Mouse (Mus musculus): ENCODE results near the gene Dnaaf3. TPM values are rescaled to one million over a fixed set of nuclear protein-coding genes. Genes with fewer than 3 reads are reported as not detected.

Dnaaf3 gene
- polyA plus RNA-seq, 1 experiment from 2014 or later, result 0.57 TPM

DNA sequence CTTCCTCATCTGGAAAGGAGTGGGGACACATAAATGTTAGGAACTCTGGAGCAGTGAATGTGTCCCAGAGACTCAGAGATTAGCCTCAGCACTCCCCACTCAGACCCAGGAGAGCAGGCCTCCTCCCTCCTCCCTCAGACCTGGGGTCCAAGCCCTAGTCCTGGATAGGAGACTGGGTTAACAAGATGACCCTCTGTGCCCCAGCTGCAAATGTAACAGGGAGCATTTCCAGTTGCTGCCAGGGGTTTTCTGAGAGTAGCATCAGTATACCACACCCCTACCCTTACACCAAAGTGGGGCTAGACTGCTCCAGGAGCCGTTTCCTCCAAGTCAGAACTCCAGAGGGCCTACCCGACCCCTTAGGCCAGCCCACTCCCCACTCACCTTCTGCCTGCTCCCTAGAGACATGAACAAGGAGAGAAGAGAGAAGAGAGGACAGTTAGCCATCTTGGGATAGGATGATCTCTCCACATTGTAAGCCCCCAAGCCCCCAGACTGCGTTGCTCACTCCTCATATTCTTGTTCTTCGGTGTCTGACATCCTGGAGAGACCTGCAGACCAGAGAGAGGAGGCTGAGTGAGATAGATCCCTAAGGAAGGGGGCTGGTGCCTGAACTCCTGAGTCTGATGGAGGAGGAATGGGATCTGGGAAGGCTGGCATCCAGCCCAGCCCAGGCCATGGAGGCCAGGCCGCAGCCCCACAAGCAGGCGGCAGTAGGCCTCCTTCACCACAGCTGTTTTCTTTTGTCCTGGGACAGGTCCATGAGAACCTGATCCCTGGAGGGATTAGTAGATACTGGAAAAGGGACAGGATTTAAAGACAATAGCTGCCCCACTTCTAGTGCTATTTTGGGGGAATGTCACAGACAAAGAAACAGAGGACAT is 18.2 kb downstream of the Dnaaf3 start:
- ATAC-seq (replicated peaks; ENCODE audit: low FRiP score, low TSS enrichment, low read depth) (no peak), DNase-seq (ENCODE audit: low spot score) (no peak)
- 53% methylated on average over 6 of the region's 6 CpGs for WGBS
- H3K4me3 ChIP-seq (ENCODE audit: low read depth, low read length), result no peak overlapping the region
- no peaks in the 10 kb centered on the region for H3K27me3 ChIP-seq (replicated peaks; ENCODE audit: control insufficient read depth, insufficient read depth, low read length)
- no peaks in the 10 kb centered on the region for H3K36me3 ChIP-seq (ENCODE audit: control insufficient read depth, insufficient read depth, low read length)
- H3K27ac ChIP-seq (ENCODE audit: low read depth), result peak overlapping the region; percentile 57; the same call in 1 of the 2 replicates
- H3K4me1 ChIP-seq (replicated peaks; ENCODE audit: control insufficient read depth, insufficient read depth, low read length), result peaks cover 26% of the 10 kb centered on the region
- H3K9ac ChIP-seq (ENCODE audit: low read length), result no peak overlapping the region
- H3K4me2 ChIP-seq (ENCODE audit: low read length), result peak overlapping the region; percentile 15; the same call in 1 of the 2 replicates
- H3K9me3 ChIP-seq (ENCODE audit: control insufficient read depth, low read length), result no peaks in the 10 kb centered on the region

GRCm38 (mm10) chr7:4513236-4513635 is 19.0 kb downstream of the Dnaaf3 start:
- peak overlapping the region; percentile 11; the same call in 1 of the 2 replicates for H3K4me2 ChIP-seq (ENCODE audit: low read length)
- H3K27ac ChIP-seq (ENCODE audit: low read depth), result no peak overlapping the region; the same call in 1 of the 2 replicates
- 31% methylated on average over 13 of the region's 13 CpGs for WGBS
- no peaks in the 10 kb centered on the region for H3K27me3 ChIP-seq (replicated peaks; ENCODE audit: control insufficient read depth, insufficient read depth, low read length)
- DNase-seq (ENCODE audit: low spot score), result no peak
- ATAC-seq (replicated peaks; ENCODE audit: low FRiP score, low TSS enrichment, low read depth), result no peak
- no peaks in the 10 kb centered on the region for H3K36me3 ChIP-seq (ENCODE audit: control insufficient read depth, insufficient read depth, low read length)
- no peaks in the 10 kb centered on the region for H3K9me3 ChIP-seq (ENCODE audit: control insufficient read depth, low read length)
- no peak overlapping the region for H3K4me3 ChIP-seq (ENCODE audit: low read depth, low read length)
- no peak overlapping the region for H3K9ac ChIP-seq (ENCODE audit: low read length)
- peaks cover 26% of the 10 kb centered on the region for H3K4me1 ChIP-seq (replicated peaks; ENCODE audit: control insufficient read depth, insufficient read depth, low read length)

DNA sequence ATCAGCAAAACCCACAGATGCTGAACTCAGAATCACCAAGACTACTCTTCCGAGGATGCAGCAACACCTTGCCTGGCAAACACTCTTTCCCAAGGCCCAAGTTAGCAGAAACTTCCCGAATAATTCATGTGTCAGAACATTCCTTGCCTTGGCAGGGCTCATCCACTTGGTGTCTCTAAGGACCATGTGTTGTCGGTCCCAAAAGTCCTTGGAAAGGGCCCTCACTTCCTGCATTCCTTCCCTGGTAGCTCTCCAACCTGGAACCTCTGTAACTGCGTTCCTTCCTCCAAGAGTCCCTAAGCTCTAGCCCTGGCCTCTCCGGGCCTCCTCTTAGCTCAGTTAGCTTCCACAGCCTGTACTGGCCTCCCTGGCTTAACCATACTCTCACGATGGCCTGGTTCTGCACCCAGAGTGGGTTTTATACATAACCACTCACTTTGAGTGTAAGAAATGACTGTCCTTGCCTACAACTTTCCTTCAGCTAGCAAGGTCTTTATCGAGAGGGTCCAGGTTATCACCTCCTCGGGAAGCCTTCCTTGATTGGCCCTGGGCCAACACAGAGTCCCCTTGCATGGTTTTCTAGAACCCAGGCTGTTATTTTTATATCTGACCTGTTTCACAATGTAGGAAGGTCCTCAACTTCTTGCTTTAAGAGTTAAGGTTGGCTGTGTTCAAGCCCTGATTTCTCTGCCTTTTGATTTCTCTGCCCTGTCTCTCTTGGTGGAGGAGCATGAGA is 20.6 kb downstream of the Dnaaf3 start:
- H3K4me1 ChIP-seq (replicated peaks; ENCODE audit: control insufficient read depth, insufficient read depth, low read length), result peaks cover 24% of the 10 kb centered on the region
- ATAC-seq (replicated peaks; ENCODE audit: low FRiP score, low TSS enrichment, low read depth) (no peak), DNase-seq (ENCODE audit: low spot score) (no peak)
- H3K9ac ChIP-seq (ENCODE audit: low read length), result no peak overlapping the region
- H3K9me3 ChIP-seq (ENCODE audit: control insufficient read depth, low read length), result no peaks in the 10 kb centered on the region
- H3K27me3 ChIP-seq (replicated peaks; ENCODE audit: control insufficient read depth, insufficient read depth, low read length), result no peaks in the 10 kb centered on the region
- 75% methylated on average over 8 of the region's 8 CpGs for WGBS
- no peak overlapping the region for H3K27ac ChIP-seq (ENCODE audit: low read depth)
- no peaks in the 10 kb centered on the region for H3K36me3 ChIP-seq (ENCODE audit: control insufficient read depth, insufficient read depth, low read length)
- H3K4me2 ChIP-seq (ENCODE audit: low read length), result no peak overlapping the region
- H3K4me3 ChIP-seq (ENCODE audit: low read depth, low read length), result no peak overlapping the region

- Histone ChIP-seq H3K9me3 (ENCODE audit: control insufficient read depth, low read length) (no peaks in the 10 kb centered on the region), H3K4me3 (ENCODE audit: low read depth, low read length) (no peak overlapping the region), H3K36me3 (ENCODE audit: control insufficient read depth, insufficient read depth, low read length) (no peaks in the 10 kb centered on the region), H3K27me3 (replicated peaks; ENCODE audit: control insufficient read depth, insufficient read depth, low read length) (no peaks in the 10 kb centered on the region), H3K9ac (ENCODE audit: low read length) (no peak overlapping the region), H3K27ac (ENCODE audit: low read depth) (no peak overlapping the region), H3K4me1 (replicated peaks; ENCODE audit: control insufficient read depth, insufficient read depth, low read length) (peaks cover 13% of the 10 kb centered on the region; the same call in 1 of the 2 replicates), H3K4me2 (ENCODE audit: low read length) (peak overlapping the region; percentile 28)
- DNase-seq (ENCODE audit: low spot score) (peak; percentile 84), ATAC-seq (replicated peaks; ENCODE audit: low FRiP score, low TSS enrichment, low read depth) (peak; percentile 53)
- WGBS, result 20% methylated on average over 24 of the region's 24 CpGs
Measured at GRCm38 (mm10) chr7:4509863-4510608, 22.2 kb downstream of the Dnaaf3 start.

GRCm38 (mm10) chr7:4508739-4509116 is 23.5 kb downstream of the Dnaaf3 start:
- 94% methylated on average over 8 of the region's 8 CpGs for WGBS
- no peak overlapping the region for H3K4me3 ChIP-seq (ENCODE audit: low read depth, low read length)
- ATAC-seq (replicated peaks; ENCODE audit: low FRiP score, low TSS enrichment, low read depth), result no peak
- H3K27me3 ChIP-seq (replicated peaks; ENCODE audit: control insufficient read depth, insufficient read depth, low read length), result no peaks in the 10 kb centered on the region
- H3K4me2 ChIP-seq (ENCODE audit: low read length), result no peak overlapping the region
- H3K36me3 ChIP-seq (ENCODE audit: control insufficient read depth, insufficient read depth, low read length), result no peaks in the 10 kb centered on the region
- H3K4me1 ChIP-seq (replicated peaks; ENCODE audit: control insufficient read depth, insufficient read depth, low read length), result peaks cover 5% of the 10 kb centered on the region; the same call in 1 of the 2 replicates
- no peaks in the 10 kb centered on the region for H3K9me3 ChIP-seq (ENCODE audit: control insufficient read depth, low read length)
- H3K9ac ChIP-seq (ENCODE audit: low read length), result no peak overlapping the region
- no peak for DNase-seq (ENCODE audit: low spot score)
- no peak overlapping the region for H3K27ac ChIP-seq (ENCODE audit: low read depth)

DNA sequence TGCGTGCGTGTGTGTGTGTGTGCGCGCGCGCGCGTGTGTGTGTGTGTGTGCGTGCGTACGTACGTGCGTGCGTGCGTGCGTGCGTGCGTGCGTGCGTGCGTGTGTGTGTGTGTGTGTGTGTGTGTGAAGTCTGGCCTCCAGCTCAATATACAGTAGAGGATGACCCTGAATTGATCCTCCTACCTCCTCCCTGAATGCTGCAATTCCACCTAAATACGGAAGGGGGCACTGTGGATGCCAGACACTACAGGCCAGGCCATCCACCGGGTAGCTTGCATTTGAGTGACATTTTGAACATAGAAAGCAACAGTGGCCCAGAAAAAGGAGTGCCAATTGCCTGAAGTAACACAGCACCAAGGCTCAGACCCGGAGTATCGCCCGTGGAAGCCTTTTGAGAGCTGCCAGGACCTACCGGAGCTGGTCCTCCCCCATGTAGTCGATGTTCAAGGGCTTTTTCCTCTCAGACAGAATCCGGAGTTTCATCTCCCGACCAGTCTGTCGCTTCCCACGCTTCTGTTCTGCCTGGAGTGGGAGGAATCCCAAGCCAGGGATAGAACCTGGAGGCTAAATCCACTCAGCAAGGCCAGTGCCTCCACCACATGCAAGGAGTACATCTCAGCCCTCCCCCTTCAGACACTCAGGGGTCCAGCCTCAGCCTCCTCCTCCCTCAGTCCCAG is 24.1 kb downstream of the Dnaaf3 start:
- DNase-seq (ENCODE audit: low spot score) (no peak), ATAC-seq (replicated peaks; ENCODE audit: low FRiP score, low TSS enrichment, low read depth) (no peak)

GRCm38 (mm10) chr7:4507220-4507619 is 25.0 kb downstream of the Dnaaf3 start:
- Histone ChIP-seq H3K9me3 (ENCODE audit: control insufficient read depth, low read length) (no peaks in the 10 kb centered on the region), H3K4me3 (ENCODE audit: low read depth, low read length) (no peak overlapping the region), H3K27ac (ENCODE audit: low read depth) (no peak overlapping the region), H3K27me3 (replicated peaks; ENCODE audit: control insufficient read depth, insufficient read depth, low read length) (no peaks in the 10 kb centered on the region), H3K36me3 (ENCODE audit: control insufficient read depth, insufficient read depth, low read length) (no peaks in the 10 kb centered on the region), H3K4me1 (replicated peaks; ENCODE audit: control insufficient read depth, insufficient read depth, low read length) (peaks cover 4% of the 10 kb centered on the region; the same call in 1 of the 2 replicates), H3K9ac (ENCODE audit: low read length) (no peak overlapping the region), H3K4me2 (ENCODE audit: low read length) (no peak overlapping the region)
- DNase-seq (ENCODE audit: low spot score) (no peak), ATAC-seq (replicated peaks; ENCODE audit: low FRiP score, low TSS enrichment, low read depth) (no peak)
- 60% methylated on average over 3 of the region's 4 CpGs for WGBS

More for the DNA sequence above, 24.1 kb downstream of the Dnaaf3 start:
- no peak overlapping the region for H3K27ac ChIP-seq (ENCODE audit: low read depth)
- no peak overlapping the region for H3K4me3 ChIP-seq (ENCODE audit: low read depth, low read length)
- WGBS, result 75% methylated on average over 13 of the region's 32 CpGs
- H3K36me3 ChIP-seq (ENCODE audit: control insufficient read depth, insufficient read depth, low read length), result no peaks in the 10 kb centered on the region
- no peak overlapping the region for H3K9ac ChIP-seq (ENCODE audit: low read length)
- H3K4me1 ChIP-seq (replicated peaks; ENCODE audit: control insufficient read depth, insufficient read depth, low read length), result peaks cover 4% of the 10 kb centered on the region; the same call in 1 of the 2 replicates
- H3K27me3 ChIP-seq (replicated peaks; ENCODE audit: control insufficient read depth, insufficient read depth, low read length), result no peaks in the 10 kb centered on the region
- no peaks in the 10 kb centered on the region for H3K9me3 ChIP-seq (ENCODE audit: control insufficient read depth, low read length)
- H3K4me2 ChIP-seq (ENCODE audit: low read length), result no peak overlapping the region

Measured in intestine, embryonic 14.5 days (tissue).